Mouse (Mus musculus) hindbrain, embryonic 16.5 days (tissue): ENCODE results near the gene Ehd1. TPM values are rescaled to one million over a fixed set of nuclear protein-coding genes. Genes with fewer than 3 reads are reported as not detected.

ENCODE experiments used
- ATAC-seq: fragments of 200-750 bp; cut with Nextera tagmentation; 2 replicates; pipeline ENCODE4 v1.8.0; 2017; ENCODE audit warnings: moderate TSS enrichment, moderate library complexity
- H3K27ac ChIP-seq: fragments of 300-500 bp; sonication (generic); 2 replicates; pipeline ENCODE4 v1.5.1; 2014; ENCODE audit warnings: low read depth, mild to moderate bottlenecking, control low read depth, low read length, moderate library complexity
- H3K27me3 ChIP-seq: fragments of 300-500 bp; sonication (generic); replicated peaks from 2 replicates; pipeline ENCODE4 v1.6.1; 2014; ENCODE audit warnings: low read length; ENCODE audit not compliant: control insufficient read depth, insufficient read depth
- H3K36me3 ChIP-seq: fragments of 300-500 bp; sonication (generic); 2 replicates; pipeline ENCODE4 v1.6.1; 2014; ENCODE audit warnings: mild to moderate bottlenecking, low read length, moderate library complexity, mixed read lengths; ENCODE audit not compliant: control insufficient read depth, insufficient read depth
- H3K4me1 ChIP-seq: fragments of 300-500 bp; sonication (generic); 2 replicates; pipeline ENCODE4 v1.6.1; 2014; ENCODE audit warnings: low read depth, low read length; ENCODE audit not compliant: control insufficient read depth, insufficient read depth
- H3K4me2 ChIP-seq: fragments of 300-500 bp; sonication (generic); 2 replicates; pipeline ENCODE4 v1.6.1; 2014; ENCODE audit warnings: mild to moderate bottlenecking, low read length, control low read depth, moderate library complexity
- H3K4me3 ChIP-seq: fragments of 300-500 bp; sonication (generic); 2 replicates; pipeline ENCODE4 v1.5.1; 2014; ENCODE audit warnings: mild to moderate bottlenecking, low read length, control low read depth, moderate library complexity
- H3K9ac ChIP-seq: fragments of 300-500 bp; sonication (generic); 2 replicates; pipeline ENCODE4 v1.6.1; 2014; ENCODE audit warnings: low read depth, mild to moderate bottlenecking, control low read depth, low read length, moderate library complexity
- H3K9me3 ChIP-seq: fragments of 300-500 bp; sonication (generic); 2 replicates; pipeline ENCODE4 v1.6.1; 2014; ENCODE audit warnings: mild to moderate bottlenecking, low read length, moderate library complexity; ENCODE audit not compliant: control insufficient read depth
- WGBS: fragments of 180-500 bp; shearing (Covaris S2); extraction: QIAGEN DNeasy Blood & Tissue Kit; methylation state at CpG from one replicate; pipeline ENCODE4 v1.1.7; 2014; 5-methylcytosine and 5-hydroxymethylcytosine counted together
- polyA plus RNA-seq: library from polyadenylated mRNA; unstranded; fragments of >200 nt; fragmentation: Nextera tagmentation; extraction: Ambion mirVana; gene quantifications from 2 replicates; pipeline ENCODE4 v1.2.1, GENCODE M21; 2015

The Ehd1 gene
- polyA plus RNA-seq, result 105 and 113 TPM in 2 replicates

DNA sequence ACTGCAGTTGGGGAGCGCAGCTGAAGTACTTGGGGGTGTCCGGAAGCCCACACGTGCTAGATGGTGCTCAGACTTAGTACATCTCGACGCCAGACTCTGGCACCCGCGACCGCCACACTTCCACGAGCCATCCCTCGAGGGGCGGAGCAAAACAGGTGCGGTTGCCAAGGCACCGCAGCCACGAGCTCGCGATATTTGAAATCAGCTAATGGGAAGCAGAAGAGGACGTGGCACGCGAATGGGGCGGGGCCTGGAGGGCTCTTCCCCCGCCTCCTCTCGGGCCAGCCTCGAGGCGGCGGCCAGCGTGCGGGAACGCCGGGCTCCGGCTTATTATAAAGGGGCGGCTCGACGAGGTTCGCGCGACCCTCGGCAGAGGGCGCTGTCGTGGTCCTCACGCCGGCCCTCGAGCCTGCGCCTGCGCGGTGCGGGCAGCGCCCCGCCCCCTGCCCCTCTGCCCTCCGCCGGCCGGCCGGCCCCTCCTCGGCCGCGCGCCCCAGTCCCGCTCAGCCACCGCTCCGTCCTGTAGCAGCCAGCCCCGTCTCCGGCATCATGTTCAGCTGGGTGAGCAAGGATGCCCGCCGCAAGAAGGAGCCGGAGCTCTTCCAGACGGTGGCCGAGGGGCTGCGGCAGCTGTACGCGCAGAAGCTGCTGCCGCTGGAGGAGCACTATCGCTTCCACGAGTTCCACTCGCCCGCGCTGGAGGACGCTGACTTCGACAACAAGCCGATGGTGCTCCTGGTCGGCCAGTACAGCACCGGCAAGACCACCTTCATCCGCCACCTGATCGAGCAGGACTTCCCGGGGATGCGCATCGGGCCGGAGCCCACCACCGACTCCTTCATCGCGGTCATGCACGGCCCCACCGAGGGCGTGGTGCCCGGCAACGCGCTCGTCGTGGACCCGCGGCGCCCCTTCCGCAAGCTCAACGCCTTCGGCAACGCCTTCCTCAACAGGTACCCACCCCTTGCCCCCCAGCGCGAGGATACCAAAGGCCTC is at the start of gene Ehd1:
TSS of gene Ehd1 (plus strand) at position 300 of the 996 bp plus-strand sequence.
- Histone ChIP-seq H3K4me3 (peak within 1 kb of the TSS; percentile 85), H3K27ac (peak within 1 kb of the TSS; percentile 80), H3K4me2 (peak within 1 kb of the TSS; percentile 99), H3K9ac (peak within 1 kb of the TSS; percentile 77), H3K27me3 (no peaks in the 10 kb centered on the region), H3K36me3 (peaks cover 9% of the 10 kb centered on the region), H3K4me1 (peaks cover 31% of the 10 kb centered on the region), H3K9me3 (no peaks in the 10 kb centered on the region)
- WGBS, result under 1% methylated on average over 99 of the region's 106 CpGs
- peak; percentile 98 for ATAC-seq

DNA sequence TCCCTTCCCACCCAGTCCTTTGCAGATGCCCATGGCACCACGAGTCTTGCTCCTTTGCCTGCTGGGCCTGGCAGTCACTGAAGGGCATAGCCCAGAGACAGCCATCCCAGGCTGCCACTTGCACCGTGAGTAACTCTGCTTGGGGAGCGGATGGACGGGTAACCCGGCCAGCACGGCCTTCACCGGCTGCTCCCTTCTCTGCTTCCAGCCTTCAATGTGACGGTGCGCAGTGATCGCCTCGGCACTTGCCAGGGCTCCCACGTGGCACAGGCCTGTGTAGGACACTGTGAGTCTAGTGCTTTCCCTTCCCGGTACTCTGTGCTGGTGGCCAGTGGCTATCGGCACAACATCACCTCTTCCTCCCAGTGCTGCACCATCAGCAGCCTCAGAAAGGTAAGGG is 49.8 kb upstream of the Ehd1 start:
- Histone ChIP-seq H3K9ac (no peak overlapping the region), H3K4me3 (no peak overlapping the region), H3K4me1 (no peaks in the 10 kb centered on the region), H3K4me2 (no peak overlapping the region), H3K36me3 (peaks cover 29% of the 10 kb centered on the region), H3K27ac (no peak overlapping the region), H3K9me3 (no peaks in the 10 kb centered on the region), H3K27me3 (no peaks in the 10 kb centered on the region)
- WGBS, result 91% methylated on average over 14 of the region's 14 CpGs
- ATAC-seq, result peak; percentile 25; the same call in 1 of the 2 replicates

DNA sequence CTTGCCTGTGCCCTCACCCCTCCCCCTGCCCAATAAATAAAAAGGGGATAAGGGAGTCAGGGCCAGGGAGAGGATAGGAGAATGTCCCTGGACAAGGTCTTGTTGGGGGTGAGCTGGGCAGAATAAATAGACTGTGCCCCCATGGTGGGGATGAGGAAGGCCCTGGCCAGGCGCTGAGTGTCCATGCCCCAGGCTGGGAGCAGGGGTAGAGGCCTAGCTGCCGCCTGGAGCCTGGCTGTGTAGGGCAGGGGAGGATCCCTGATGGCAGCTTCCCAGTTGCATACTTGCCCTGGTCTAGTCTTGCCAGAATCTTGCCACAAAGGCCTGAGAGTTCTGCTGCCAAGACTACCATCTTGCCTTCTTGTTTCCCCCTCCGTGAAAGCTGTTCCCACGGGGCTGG is 48.7 kb upstream of the Ehd1 start:
- H3K4me3 ChIP-seq, result no peak overlapping the region
- H3K4me2 ChIP-seq, result no peak overlapping the region
- no peak for ATAC-seq
- no peaks in the 10 kb centered on the region for H3K27me3 ChIP-seq
- H3K9me3 ChIP-seq, result no peaks in the 10 kb centered on the region
- H3K4me1 ChIP-seq, result no peaks in the 10 kb centered on the region
- 74% methylated on average over 4 of the region's 4 CpGs for WGBS
- H3K9ac ChIP-seq, result no peak overlapping the region
- H3K27ac ChIP-seq, result no peak overlapping the region
- H3K36me3 ChIP-seq, result peaks cover 38% of the 10 kb centered on the region

DNA sequence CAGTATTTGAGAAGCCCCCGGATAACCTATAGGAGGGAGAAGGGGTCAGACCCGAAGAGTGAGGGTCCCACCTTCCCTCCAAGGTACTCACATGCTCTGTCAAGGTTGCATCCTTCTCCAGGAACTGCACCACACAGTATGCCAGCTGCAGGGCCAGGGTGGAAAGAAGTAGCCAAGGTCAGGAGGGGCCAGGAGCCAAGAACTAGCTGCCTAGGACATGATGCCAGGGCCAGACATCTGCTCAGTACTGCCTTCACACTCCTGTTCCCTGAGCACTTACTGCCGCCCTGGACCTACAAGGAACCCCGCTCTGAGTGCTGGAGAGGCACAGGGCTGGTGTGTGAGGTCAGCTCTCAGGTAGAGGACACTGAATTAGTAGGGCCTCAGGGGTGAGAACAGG is 46.1 kb upstream of the Ehd1 start:
- H3K4me2 ChIP-seq, result no peak overlapping the region
- H3K4me1 ChIP-seq, result peaks cover 13% of the 10 kb centered on the region
- H3K27ac ChIP-seq, result no peak overlapping the region
- no peak overlapping the region for H3K9ac ChIP-seq
- no peak overlapping the region for H3K4me3 ChIP-seq
- H3K27me3 ChIP-seq, result no peaks in the 10 kb centered on the region
- H3K36me3 ChIP-seq, result peaks cover 38% of the 10 kb centered on the region
- H3K9me3 ChIP-seq, result no peaks in the 10 kb centered on the region
- 92% methylated on average over 4 of the region's 4 CpGs for whole genome bisulfite sequencing
- ATAC-seq, result no peak

DNA sequence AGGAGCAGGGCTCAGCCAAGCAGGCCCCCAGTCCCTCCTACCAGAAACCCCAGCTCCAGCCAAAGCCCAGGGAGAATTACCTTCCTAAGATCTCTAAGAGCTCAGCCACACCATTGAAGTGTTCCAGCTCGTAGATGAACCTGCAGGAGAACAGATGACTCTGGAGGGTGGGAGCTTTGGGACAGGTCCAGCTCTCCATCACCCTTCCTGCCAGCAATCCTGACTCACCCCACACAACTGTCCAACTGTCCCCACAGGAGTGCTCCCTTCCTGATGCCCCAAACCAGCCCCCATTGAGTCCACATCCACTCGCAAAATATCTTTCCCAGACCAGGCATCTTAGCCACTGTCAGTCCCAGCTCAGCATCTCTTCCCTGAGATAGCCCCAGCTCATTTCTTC is 45.5 kb upstream of the Ehd1 start:
- no peaks in the 10 kb centered on the region for H3K9me3 ChIP-seq
- no peak overlapping the region for H3K9ac ChIP-seq
- H3K27me3 ChIP-seq, result no peaks in the 10 kb centered on the region
- no peak overlapping the region for H3K27ac ChIP-seq
- H3K4me1 ChIP-seq, result peaks cover 13% of the 10 kb centered on the region
- no peak overlapping the region for H3K4me3 ChIP-seq
- no peak overlapping the region for H3K4me2 ChIP-seq
- no peak for ATAC-seq
- peaks cover 38% of the 10 kb centered on the region for H3K36me3 ChIP-seq
- 82% methylated on average over 2 of the region's 2 CpGs for WGBS

DNA sequence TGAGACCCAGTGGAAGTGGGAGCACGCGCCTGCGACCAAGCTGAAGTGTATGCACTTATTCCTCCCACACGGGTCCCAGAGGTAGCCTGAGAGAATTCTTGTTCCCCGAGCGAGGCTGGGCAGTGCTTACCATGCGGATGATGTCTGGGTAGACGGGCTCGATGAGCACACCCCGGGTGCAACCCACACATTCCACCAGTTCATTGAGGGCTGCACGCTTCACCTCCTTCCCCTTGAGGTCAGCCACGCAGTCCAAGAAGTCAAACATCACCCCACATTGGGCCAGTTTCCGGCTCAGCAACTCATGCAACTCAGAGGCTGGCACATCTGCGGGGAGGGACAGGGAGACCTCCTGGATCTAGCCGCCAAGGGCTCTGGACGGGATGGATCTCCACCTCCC is 42.9 kb upstream of the Ehd1 start:
- Histone ChIP-seq H3K4me3 (no peak overlapping the region), H3K9me3 (no peaks in the 10 kb centered on the region), H3K9ac (no peak overlapping the region; the same call in 1 of the 2 replicates), H3K4me2 (no peak overlapping the region), H3K4me1 (peaks cover 16% of the 10 kb centered on the region), H3K27ac (no peak overlapping the region), H3K36me3 (peaks cover 28% of the 10 kb centered on the region), H3K27me3 (no peaks in the 10 kb centered on the region)
- ATAC-seq, result no peak
- 83% methylated on average over 16 of the region's 16 CpGs for WGBS

DNA sequence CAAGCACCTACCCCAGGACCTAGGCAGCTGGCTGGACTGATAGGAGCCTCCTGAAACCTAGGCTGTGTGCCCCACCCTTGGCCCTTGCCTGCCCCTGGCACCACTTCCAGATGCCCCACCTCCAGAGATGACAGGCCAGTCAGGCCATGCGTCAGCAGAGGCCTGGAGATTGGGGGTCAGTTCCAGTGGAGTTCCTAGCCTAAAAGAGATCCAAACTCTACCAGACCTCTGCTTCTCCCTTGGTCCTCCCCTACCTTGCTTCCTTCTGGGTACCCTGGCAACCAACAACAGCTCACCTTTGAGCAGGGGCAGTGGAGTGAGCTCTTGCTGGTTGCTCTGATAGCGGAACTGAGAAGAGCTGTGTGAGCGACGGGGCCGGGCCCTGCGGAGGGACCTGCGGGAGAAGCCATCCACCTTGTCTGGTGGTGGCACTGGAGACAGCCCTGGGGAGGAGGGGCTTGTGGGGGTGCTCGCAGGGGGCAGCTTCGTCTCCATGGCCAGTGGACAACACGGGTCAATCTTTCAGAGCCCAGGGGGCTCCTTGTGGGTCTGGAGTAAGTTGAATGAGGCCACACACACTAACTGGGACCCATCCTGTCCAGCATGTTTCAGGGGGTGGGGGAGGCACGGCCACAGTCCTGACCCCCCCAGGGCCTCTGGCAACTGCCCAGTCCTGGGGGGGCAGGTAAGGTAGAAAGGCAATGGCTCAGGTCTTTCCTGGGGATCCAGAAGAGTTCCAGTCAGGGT is 42.0 kb upstream of the Ehd1 start:
- Histone ChIP-seq H3K4me3 (peak overlapping the region; percentile 61), H3K4me2 (peak overlapping the region; percentile 78), H3K27me3 (no peaks in the 10 kb centered on the region), H3K9ac (peak overlapping the region; percentile 80), H3K4me1 (peaks cover 16% of the 10 kb centered on the region), H3K36me3 (peaks cover 22% of the 10 kb centered on the region), H3K27ac (no peak overlapping the region), H3K9me3 (no peaks in the 10 kb centered on the region)
- 69% methylated on average over 10 of the region's 11 CpGs for WGBS
- no peak for ATAC-seq

DNA sequence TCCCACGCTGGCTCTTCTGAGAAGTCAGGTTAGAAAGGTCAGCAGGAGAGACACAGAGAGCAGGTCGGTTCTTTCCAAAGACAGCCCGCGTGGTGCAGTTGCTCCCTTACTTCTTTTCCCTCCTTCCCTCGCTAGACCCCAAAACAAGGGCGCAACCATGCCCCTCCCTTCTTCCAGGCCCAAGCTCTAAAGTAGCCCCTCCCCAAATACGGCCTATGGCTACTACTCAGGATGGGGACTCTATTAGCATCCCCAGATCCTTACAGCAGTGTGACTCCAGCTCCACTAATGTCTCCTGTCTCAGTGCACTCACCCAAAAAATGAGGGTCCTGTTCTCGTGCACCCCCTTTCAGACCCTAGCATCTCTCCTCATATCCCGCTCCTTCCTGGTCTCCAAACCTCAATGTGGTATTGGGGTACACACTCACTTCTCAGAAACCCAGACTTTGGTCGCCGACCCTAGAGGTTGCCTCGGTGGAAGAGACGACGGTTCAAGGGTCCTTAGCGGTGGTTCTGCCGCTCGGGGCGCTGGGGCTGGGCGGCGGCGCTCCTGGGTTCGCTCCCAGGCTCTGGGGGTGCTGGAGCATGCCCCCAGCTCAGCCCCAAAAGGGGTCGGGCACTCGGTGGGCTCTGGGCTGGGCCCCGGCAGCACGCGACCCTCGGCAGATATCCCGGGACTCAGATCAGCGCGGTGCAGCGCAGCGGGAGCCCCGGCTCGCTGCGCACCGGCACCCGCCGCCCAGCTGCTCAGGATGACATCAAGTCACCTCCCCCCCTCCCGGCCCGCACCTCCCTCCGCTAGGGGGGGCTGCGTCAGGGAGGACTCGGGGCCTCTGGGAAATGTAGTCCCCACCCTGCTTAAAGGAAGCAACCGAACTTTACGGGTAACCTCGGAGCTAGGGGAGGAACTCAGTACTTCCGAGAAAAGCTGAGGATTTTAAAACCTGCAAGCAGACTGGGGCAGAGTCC is 41.2 kb upstream of the Ehd1 start, which contains the start of gene Ppp2r5b:
TSS of gene Ppp2r5b (minus strand) at position 789 of the 969 bp plus-strand sequence.
- H3K27me3 ChIP-seq, result no peaks in the 10 kb centered on the region
- peak; percentile 94 for ATAC-seq
- H3K9me3 ChIP-seq, result no peaks in the 10 kb centered on the region
- WGBS, result 2% methylated on average over 48 of the region's 48 CpGs
- peak within 1 kb of the TSS; percentile 78 for H3K4me2 ChIP-seq
- H3K36me3 ChIP-seq, result peaks cover 15% of the 10 kb centered on the region
- H3K4me1 ChIP-seq, result peaks cover 16% of the 10 kb centered on the region
- H3K27ac ChIP-seq, result peak within 1 kb of the TSS; percentile 86
- peak within 1 kb of the TSS; percentile 61 for H3K4me3 ChIP-seq
- H3K9ac ChIP-seq, result peak within 1 kb of the TSS; percentile 80
